ENCODE assay signal across 32 mouse cellular contexts in genomic region chr11:52257376-52257775, GRCm38 (mm10). TPM values are rescaled to one million over a fixed set of nuclear protein-coding genes. Genes with fewer than 3 reads are reported as not detected.
DNase-seq lines count a peak whose midpoint lies in the region; ATAC-seq and TF ChIP-seq lines count a peak whose summit lies in the region.
"Had no signal": no experiment of that assay in that cellular context is flagged by ENCODE, and none has a peak within 500 bp of the region (broad histone marks: within the 10 kb centered on the region; RNA-seq: fewer than 3 reads in every experiment).

No protein-coding gene starts in this region.

- TF ChIP-seq CTCF in liver, adult 2 months (IDR thresholded peaks at IDR 0.05; ENCODE audit: low read depth, low read length) = no peak
- TF ChIP-seq CTCF in thymus, adult 2 months (IDR thresholded peaks at IDR 0.05; ENCODE audit: borderline replicate concordance, control insufficient read depth, extremely low read depth, insufficient read depth, low read length, poor library complexity) = no peak

- peak; percentile 1 for DNase-seq in adrenal gland, postnatal 10 days
- DNase-seq in adrenal gland, adult 18-20 months (ENCODE audit: low spot score in 2 of 2) = no peak
- DNase-seq in liver, adult 2 months (ENCODE audit: extremely low read depth, low read depth, low spot score) = peak; percentile 66
- DNase-seq in liver, embryonic 11.5 days (ENCODE audit: low spot score) = no peak
- DNase-seq in thymus, adult 2 months = peak; percentile 10
- DNase-seq in thymus, adult 18-20 months = no peak
- no peak for DNase-seq in right cerebral cortex, adult 2 months (ENCODE audit: low spot score in 2 of 2)
- DNase-seq in cerebellum, adult 18-20 months = no peak
- DNase-seq: adrenal gland, postnatal 14 days; cerebellum, adult 9-10 months; gastrocnemius, postnatal 10 days; kidney, adult 18-20 months; kidney, postnatal 25 days; lung, embryonic 14.5 days; midbrain, embryonic 14.5 days; right cerebral cortex, postnatal 25 days had no signal

- H3K27ac ChIP-seq in liver, adult 2 months (replicated peaks; ENCODE audit: insufficient read depth, low read depth, low read length) = no peak overlapping the region
- H3K27ac ChIP-seq in liver, embryonic 11.5 days (ENCODE audit: low read depth, low read length) = no peak overlapping the region
- peak overlapping the region; percentile 31; the same call in 1 of the 2 replicates for H3K27ac ChIP-seq in thymus, adult 2 months (ENCODE audit: control insufficient read depth, insufficient read depth, low read length)
- H3K27ac ChIP-seq: embryonic facial prominence, embryonic 15.5 days; hindbrain, embryonic 10.5 days; hindbrain, postnatal 0 days; limb, embryonic 13.5 days had no signal

- no peaks in the 10 kb centered on the region for H3K27me3 ChIP-seq in liver, adult 2 months (ENCODE audit: control insufficient read depth, insufficient read depth, low read length)
- no peaks in the 10 kb centered on the region for H3K27me3 ChIP-seq in liver, embryonic 11.5 days (replicated peaks; ENCODE audit: control insufficient read depth, insufficient read depth, low read length)
- H3K27me3 ChIP-seq in thymus, adult 2 months (ENCODE audit: control insufficient read depth, insufficient read depth, low read length) = no peaks in the 10 kb centered on the region
- H3K27me3 ChIP-seq: embryonic facial prominence, embryonic 15.5 days; limb, embryonic 13.5 days had no signal

- ATAC-seq in liver, embryonic 11.5 days (replicated peaks; ENCODE audit: low FRiP score) = no peak
- ATAC-seq: activated CD4-positive, CD25-positive, alpha-beta regulatory T cell, adult 4 months; forebrain, embryonic 16.5 days; hindbrain, postnatal 0 days had no signal

- H3K9ac ChIP-seq in liver, adult 2 months (ENCODE audit: low read depth, low read length) = no peak overlapping the region
- H3K9ac ChIP-seq in liver, embryonic 11.5 days (ENCODE audit: low read depth, low read length) = no peak overlapping the region
- H3K9ac ChIP-seq: embryonic facial prominence, embryonic 15.5 days; limb, embryonic 13.5 days; lung, embryonic 14.5 days had no signal

- H3K36me3 ChIP-seq in liver, adult 2 months (ENCODE audit: control insufficient read depth, insufficient read depth, low read length) = no peaks in the 10 kb centered on the region
- H3K36me3 ChIP-seq in liver, embryonic 11.5 days (ENCODE audit: control insufficient read depth, insufficient read depth, low read length) = no peaks in the 10 kb centered on the region
- H3K36me3 ChIP-seq in thymus, adult 2 months (ENCODE audit: control insufficient read depth, insufficient read depth, low read length) = peaks cover 100% of the 10 kb centered on the region

- H3K4me1 ChIP-seq in liver, adult 2 months (ENCODE audit: control insufficient read depth, insufficient read depth, low read length) = peaks cover 9% of the 10 kb centered on the region; the same call in 1 of the 2 replicates
- H3K4me1 ChIP-seq in liver, embryonic 11.5 days (replicated peaks; ENCODE audit: control insufficient read depth, insufficient read depth, low read length) = no peaks in the 10 kb centered on the region
- peaks cover 42% of the 10 kb centered on the region for H3K4me1 ChIP-seq in thymus, adult 2 months (replicated peaks; ENCODE audit: control insufficient read depth, insufficient read depth, low read length)

- H3K4me3 ChIP-seq in liver, adult 2 months (ENCODE audit: insufficient read depth, low read depth, low read length) = no peak overlapping the region
- H3K4me3 ChIP-seq in liver, embryonic 11.5 days (ENCODE audit: low read depth, low read length) = no peak overlapping the region
- H3K4me3 ChIP-seq in thymus, adult 2 months (ENCODE audit: control insufficient read depth, insufficient read depth, low read length) = no peak overlapping the region
- H3K4me3 ChIP-seq: embryonic facial prominence, embryonic 15.5 days; hindbrain, embryonic 10.5 days; limb, embryonic 13.5 days had no signal

- no peak overlapping the region for H3K4me2 ChIP-seq in liver, embryonic 11.5 days
- H3K4me2 ChIP-seq: embryonic facial prominence, embryonic 15.5 days; heart, embryonic 11.5 days; limb, embryonic 13.5 days; lung, embryonic 14.5 days had no signal

- no peaks in the 10 kb centered on the region for H3K9me3 ChIP-seq in liver, embryonic 11.5 days (ENCODE audit: control insufficient read depth, low read length)
- H3K9me3 ChIP-seq: embryonic facial prominence, embryonic 15.5 days; hindbrain, embryonic 10.5 days; limb, embryonic 13.5 days had no signal

- H3K79me2 ChIP-seq in liver, adult 2 months (ENCODE audit: control insufficient read depth, insufficient read depth, low read length) = no peaks in the 10 kb centered on the region

- 37% methylated on average over 3 of the region's 3 CpGs for WGBS in liver, adult 2 months
- WGBS in liver, embryonic 11.5 days = 79% methylated on average over 3 of the region's 3 CpGs
- 85% methylated on average over 3 of the region's 3 CpGs for WGBS in thymus, adult 2 months

- TF ChIP-seq POLR2A in liver, adult 2 months (IDR thresholded peaks at IDR 0.05; ENCODE audit: extremely low read depth, insufficient read depth, low read length) = no peak
- no peak for TF ChIP-seq POLR2A in thymus, adult 2 months (IDR thresholded peaks at IDR 0.05; ENCODE audit: control insufficient read depth, extremely low read depth, insufficient read depth, low read length, poor library complexity)

RNA-seq across cellular contexts. Expression of gene Tcf7, which starts 25.4 kb away (rescaled TPM):
- 10 to 100 TPM; 41.7 to 42.2 TPM for total RNA-seq in adrenal gland, postnatal 10 days (2021)
- total RNA-seq in adrenal gland, adult 18-20 months (2021) = 10 to 100 TPM; 35.1 to 46.9 TPM
- total RNA-seq in liver, adult 2 months (2014; rRNA removed) = 1.1 and 1.2 TPM in 2 replicates
- 5.7 and 7.5 TPM in 2 replicates for polyA plus RNA-seq in liver, adult 2 months (2012; rRNA removed)
- polyA plus RNA-seq in liver, embryonic 11.5 days (2014; fragmentation: Nextera tagmentation; extraction: Ambion mirVana) = 6.6 and 6.8 TPM in 2 replicates
- 2,910 and 3,273 TPM in 2 replicates for polyA plus RNA-seq in thymus, adult 2 months (2012; rRNA removed)

RNA-seq across cellular contexts. Expression of gene Skp1a, which starts 25.6 kb away (rescaled TPM):
- 100 to 1,000 TPM; 309 to 323 TPM for total RNA-seq in adrenal gland, postnatal 10 days (2021)
- total RNA-seq in adrenal gland, adult 18-20 months (2021) = 100 to 1,000 TPM; 471 to 498 TPM
- 257 and 318 TPM in 2 replicates for total RNA-seq in liver, adult 2 months (2014; rRNA removed)
- polyA plus RNA-seq in liver, adult 2 months (2012; rRNA removed) = 26.0 and 37.2 TPM in 2 replicates
- polyA plus RNA-seq in liver, embryonic 11.5 days (2014; fragmentation: Nextera tagmentation; extraction: Ambion mirVana) = 503 and 546 TPM in 2 replicates
- polyA plus RNA-seq in thymus, adult 2 months (2012; rRNA removed) = 35.1 and 35.9 TPM in 2 replicates

RNA-seq across cellular contexts. Expression of gene Olfr1371, which starts 43.6 kb away (rescaled TPM):
- total RNA-seq in adrenal gland, postnatal 10 days (2021) = not detected
- not detected for total RNA-seq in adrenal gland, adult 18-20 months (2021)
- 0.18 TPM in 1 of 2 replicates, not detected in the other for total RNA-seq in liver, adult 2 months (2014; rRNA removed)
- not detected in 2 replicates for polyA plus RNA-seq in liver, adult 2 months (2012; rRNA removed)
- polyA plus RNA-seq in liver, embryonic 11.5 days (2014; fragmentation: Nextera tagmentation; extraction: Ambion mirVana) = not detected in 2 replicates
- polyA plus RNA-seq in thymus, adult 2 months (2012; rRNA removed) = 0.15 TPM in 1 of 2 replicates, not detected in the other
- total RNA-seq: adrenal gland, postnatal 14 days; common myeloid progenitor, adult 5-6 weeks; gastrocnemius, postnatal 10 days; granulocyte monocyte progenitor cell, adult 5-6 weeks; hindbrain, postnatal 0 days; layer of hippocampus, adult 8-10 months; left cerebral cortex, postnatal 14 days; megakaryocyte-erythroid progenitor cell, adult 5-6 weeks had no signal
- polyA plus RNA-seq: activated CD4-positive, CD25-positive, alpha-beta regulatory T cell, adult 4 months; embryonic facial prominence, embryonic 15.5 days; forebrain, embryonic 16.5 days; heart, embryonic 11.5 days; heart, postnatal 0 days; hindbrain, embryonic 10.5 days; hindbrain, postnatal 0 days; limb, embryonic 13.5 days; lung, embryonic 14.5 days; midbrain, embryonic 14.5 days; neural tube, embryonic 11.5 days; spleen, adult 2 months; stomach, embryonic 14.5 days had no signal

Comparison
In these comparisons a context has a peak if more than half of its experiments do, and no peak if none do; other contexts are left out.
1. DNase-seq: peak in adrenal gland, postnatal 10 days (single experiment), liver, adult 2 months (single experiment) and thymus, adult 2 months (single experiment); none in adrenal gland, adult 18-20 months (0 of 2), liver, embryonic 11.5 days (single experiment), thymus, adult 18-20 months (0 of 2), right cerebral cortex, adult 2 months (0 of 2) and cerebellum, adult 18-20 months (0 of 2).
2. RNA of gene Tcf7, which starts 25.4 kb away (total RNA-seq): 35.1 to 46.9 TPM in adrenal gland, adult 18-20 months and 41.7 to 42.2 TPM in adrenal gland, postnatal 10 days; 1.1 to 1.2 TPM in liver, adult 2 months; every median in the first group is over 10 times any median in the second.